Mouse (Mus musculus) stomach, postnatal 0 days (tissue): ENCODE measurements around the gene Zfp281.

ENCODE experiments used
- CTCF ChIP-seq: IDR thresholded peaks from 2 replicates; pipeline ENCODE4 v1.5.1; 2016; ENCODE audit warnings: antibody characterized with exemption, low read depth, mild to moderate bottlenecking, moderate library complexity
- EP300 ChIP-seq: optimal IDR thresholded peaks from 2 replicates; pipeline ENCODE3; 2016; ENCODE audit warnings: antibody characterized with exemption

DNA sequence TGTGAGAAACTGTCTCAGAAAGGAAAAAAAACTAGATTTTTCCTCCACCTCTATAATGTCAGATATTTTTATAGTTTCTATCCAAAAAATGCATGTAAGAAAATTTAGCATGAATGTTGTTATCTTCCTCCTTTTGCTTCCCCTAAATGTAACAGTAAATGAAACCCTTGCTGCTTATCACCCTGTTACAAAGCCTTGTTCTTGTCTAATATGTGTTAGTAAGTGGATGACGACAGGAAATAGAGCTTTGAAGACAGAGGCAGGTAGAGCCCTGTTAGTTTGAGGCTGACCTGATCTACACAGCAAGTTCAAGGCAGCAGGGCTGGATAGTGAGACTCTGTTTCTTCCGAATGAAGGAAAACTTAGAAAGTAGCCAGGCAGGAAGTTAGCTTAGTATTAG lies 14.5 kb downstream of the Zfp281 start:
- TF ChIP-seq CTCF, result no peak
- TF ChIP-seq EP300, result no peak
